Mouse (Mus musculus): ENCODE measurements around the gene Cd59a.
A peak's percentile ranks its signal among the peaks of the same experiment; 100 is the strongest.

The Cd59a gene

DNA sequence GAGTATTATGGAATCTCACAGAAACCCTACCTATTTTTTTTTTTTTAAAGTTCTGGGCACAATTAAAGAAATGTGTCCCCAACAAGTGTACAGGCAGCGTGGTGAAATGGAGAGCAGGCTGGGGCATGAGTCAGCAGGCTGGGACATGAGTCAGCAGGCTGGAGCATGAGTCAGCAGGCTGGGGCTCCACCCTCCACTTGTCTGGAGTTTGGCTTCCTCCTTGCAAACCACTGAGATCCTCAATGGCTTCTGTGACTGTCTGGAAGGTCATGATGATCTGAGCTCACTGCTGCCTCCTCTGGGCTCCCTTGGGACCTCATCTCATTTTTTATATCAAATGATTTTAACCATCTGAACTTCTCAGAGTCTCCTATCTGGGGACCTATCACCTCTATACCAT is 50.4 kb downstream of the Cd59a start:
- peak in 1 of 2 experiments; percentile 26 for DNase-seq

DNA sequence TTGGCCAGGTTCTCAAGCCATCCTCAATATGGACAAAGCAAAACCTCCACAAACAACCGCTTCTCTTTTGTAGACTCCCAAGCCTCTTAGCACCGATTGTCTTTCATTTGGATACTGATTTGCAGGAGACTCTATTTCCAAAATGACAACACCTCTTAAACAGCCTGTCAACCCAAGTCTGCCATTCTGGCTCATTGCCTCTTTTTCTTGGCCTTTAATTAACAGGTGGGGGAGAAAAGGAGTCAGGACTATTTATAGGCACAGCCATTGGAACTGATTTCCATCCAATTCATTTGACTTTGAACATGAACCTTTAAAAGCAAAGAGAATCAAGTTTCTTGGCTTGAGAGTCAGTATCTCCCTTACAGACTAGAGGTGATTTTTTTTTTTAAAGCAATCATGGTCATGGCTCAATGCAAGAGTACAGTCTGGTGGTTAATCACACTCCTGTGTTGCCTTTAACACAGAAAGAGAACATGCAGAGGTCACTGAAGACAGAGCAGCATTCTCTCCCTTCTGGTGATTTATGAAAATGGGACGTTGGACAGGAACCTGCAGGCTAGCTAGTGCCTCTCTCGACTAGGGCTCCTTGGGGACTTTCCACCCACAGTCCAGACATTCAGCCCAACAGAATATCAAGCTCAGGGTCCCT is 52.4 kb downstream of the Cd59a start:
- peak in 1 of 2 experiments; percentile 18 for DNase-seq

DNA sequence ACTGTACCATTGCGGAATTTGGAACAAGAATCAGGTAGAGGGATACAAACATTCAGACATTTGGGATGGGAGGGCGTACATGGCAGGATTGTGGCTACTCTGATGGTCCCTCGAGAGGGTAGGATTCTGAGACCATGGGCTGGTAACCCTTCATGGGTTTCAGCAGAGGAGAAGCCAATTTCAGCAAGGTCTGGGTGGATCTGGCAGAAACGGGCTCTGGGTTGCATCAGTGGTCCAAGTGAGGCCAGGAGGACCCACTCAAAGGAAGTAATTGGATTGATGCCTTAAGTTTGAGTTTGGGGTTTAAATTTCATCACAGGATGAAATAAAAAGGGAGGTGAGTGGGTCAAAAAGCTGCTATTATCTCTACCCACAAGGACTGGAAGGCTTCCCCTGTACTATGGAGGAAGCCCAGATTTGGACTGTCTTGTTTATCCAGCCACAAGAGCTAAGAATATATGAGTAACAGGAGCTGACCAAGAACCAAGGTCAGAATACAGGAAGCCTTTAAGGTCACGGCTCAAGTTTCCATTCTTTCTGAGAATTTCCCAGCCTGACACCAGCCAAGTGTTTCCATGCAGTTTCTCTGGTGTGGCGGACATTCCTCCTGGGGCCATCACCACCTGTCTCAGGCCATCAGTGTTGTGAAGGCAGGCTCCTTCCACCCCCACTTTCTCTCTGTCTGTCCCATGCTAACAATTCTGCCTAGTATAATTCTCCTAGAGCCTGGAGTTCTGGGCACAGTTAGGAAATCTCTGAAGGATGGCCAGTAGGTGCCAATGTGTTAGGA is 55.2 kb downstream of the Cd59a start:
- DNase-seq: peak; percentile 28 to 31

DNA sequence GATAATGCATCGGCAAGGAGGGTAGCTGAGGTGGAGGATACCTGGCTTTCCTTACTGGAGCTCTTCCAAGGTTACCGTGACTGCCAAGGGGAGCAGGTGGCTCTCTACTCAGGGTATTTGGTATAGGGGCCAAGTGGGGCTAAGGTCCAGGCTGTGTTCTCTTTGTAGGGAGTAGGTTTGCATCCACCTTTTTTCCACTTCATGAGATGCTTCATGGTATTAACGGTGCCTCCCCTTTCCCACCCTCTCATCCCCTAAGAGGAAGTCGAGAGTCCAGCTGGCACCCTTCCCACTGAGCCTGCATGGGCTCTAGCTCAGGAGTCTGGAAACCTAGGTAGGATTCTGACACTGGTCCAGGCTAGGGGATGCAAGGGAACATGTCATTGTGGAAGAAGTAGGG is 57.7 kb downstream of the Cd59a start:
- peak; percentile 86 to 88 for DNase-seq

DNA sequence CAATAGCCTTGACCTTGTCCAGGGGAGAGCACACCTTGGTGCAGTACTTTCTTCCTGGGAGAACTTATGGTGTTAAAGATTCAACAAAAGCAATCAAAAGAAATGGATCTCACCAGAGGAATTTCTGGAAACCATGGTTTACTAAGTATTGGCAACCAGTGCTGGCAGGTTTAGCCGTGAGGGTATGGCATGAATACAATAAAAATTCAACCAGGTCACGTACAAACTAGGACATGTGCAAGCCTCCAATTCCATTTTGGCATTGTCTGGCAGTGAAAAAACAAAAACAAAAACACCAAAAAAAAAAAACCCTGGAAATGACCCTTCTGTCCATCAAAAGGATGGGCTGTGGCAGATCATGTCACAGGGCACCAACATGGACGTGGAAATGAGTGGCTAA is 58.3 kb downstream of the Cd59a start:
- DNase-seq: peak in 1 of 2 experiments; percentile 42

DNA sequence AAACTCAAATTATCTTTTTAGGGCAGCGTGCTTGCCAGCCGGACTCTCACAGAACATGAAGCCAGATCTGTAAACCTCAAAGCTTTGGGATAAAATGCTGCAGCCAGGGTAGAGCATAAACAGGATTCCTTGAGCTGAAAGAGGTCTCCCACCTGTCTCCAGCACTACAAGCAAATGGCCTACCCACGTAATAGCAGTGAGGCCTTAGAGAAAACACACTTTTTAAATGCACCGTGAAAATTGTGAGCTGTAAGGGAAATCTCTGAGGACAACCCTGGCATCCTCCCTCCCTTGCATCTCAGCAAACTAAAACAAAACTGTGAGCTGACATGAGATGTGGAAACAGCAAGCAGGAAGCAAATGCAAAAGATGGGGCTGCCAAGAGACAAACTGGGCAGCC is 62.2 kb downstream of the Cd59a start:
- DNase-seq: no peak

DNA sequence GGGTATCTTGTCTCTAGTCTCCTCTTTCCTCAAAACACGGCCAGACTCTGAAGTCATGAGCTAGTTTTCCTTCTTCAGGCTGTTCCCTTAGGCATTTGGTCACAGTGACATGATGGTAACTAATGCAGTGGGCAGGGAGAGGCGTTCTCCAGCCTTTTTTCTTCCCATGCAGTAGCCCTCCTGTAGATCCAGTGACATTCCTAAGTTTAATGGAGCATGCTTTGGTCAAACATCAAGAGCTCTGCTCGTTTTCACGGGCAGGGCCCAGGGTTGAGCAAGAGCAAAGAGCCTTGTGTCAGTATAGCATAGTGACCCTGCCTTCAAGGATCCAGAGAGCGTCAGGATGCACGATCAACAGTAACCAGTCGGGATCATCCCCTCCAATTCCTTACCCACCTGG is 67.8 kb downstream of the Cd59a start:
- DNase-seq: no peak

DNA sequence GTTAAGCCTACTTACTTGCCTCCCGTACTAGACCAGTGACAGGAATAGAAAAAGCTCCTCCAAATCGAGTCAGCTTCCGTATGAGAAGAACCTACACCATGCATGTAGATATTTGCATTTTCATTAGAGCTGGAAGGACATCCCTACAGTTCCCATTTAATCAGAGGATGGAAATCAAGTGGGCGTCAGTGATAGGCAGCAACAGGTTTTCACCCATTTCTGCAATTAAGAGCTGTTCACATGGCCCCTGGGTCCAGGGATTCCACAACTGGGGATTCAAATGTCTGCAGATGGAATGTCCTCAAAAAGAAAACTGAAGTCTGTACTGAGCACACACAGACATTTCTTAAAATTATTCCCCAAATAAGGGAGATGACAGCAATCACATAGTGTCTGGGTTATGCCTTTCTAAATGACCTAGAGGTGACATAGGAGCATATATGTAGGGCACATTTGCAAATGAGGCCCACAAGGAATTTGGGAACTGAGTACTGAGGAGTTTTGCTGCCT is 68.4 kb downstream of the Cd59a start:
- no peak for DNase-seq
